Mouse (Mus musculus) midbrain, embryonic 14.5 days (tissue): ENCODE measurements around the gene Klk10. TPM values are rescaled to one million over a fixed set of nuclear protein-coding genes. Genes with fewer than 3 reads are reported as not detected.

ENCODE experiments used
- ATAC-seq: fragments of 200-750 bp; cut with Nextera tagmentation; 2 replicates; pipeline ENCODE4 v1.8.0; 2017; ENCODE audit warnings: moderate number of reproducible peaks, moderate library complexity; ENCODE audit not compliant: low FRiP score, low TSS enrichment
- DNase-seq: peaks from one replicate; pipeline ENCODE4 v3.0.0-alpha.2; 2015
- H3K27ac ChIP-seq: fragments of 300-500 bp; sonication (generic); replicated peaks from 2 replicates; pipeline ENCODE4 v1.5.1; 2014; ENCODE audit warnings: mild to moderate bottlenecking, low read depth, low read length, moderate library complexity
- H3K27me3 ChIP-seq: fragments of 300-500 bp; sonication (generic); 2 replicates; pipeline ENCODE4 v1.6.1; 2014; ENCODE audit warnings: low read length, control low read depth, mixed read lengths; ENCODE audit not compliant: control insufficient read depth, insufficient read depth
- H3K36me3 ChIP-seq: fragments of 300-500 bp; sonication (generic); 2 replicates; pipeline ENCODE4 v1.6.1; 2014; ENCODE audit warnings: low read length, control low read depth; ENCODE audit not compliant: control insufficient read depth, insufficient read depth
- H3K4me1 ChIP-seq: fragments of 300-500 bp; sonication (generic); 2 replicates; pipeline ENCODE4 v1.6.1; 2014; ENCODE audit warnings: mild to moderate bottlenecking, antibody characterized with exemption, low read length, control low read depth; ENCODE audit not compliant: control insufficient read depth, insufficient read depth
- H3K4me2 ChIP-seq: fragments of 300-500 bp; sonication (generic); 2 replicates; pipeline ENCODE4 v1.6.1; 2014; ENCODE audit warnings: mild to moderate bottlenecking, low read length, moderate library complexity
- H3K4me3 ChIP-seq: fragments of 300-500 bp; sonication (generic); replicated peaks from 2 replicates; pipeline ENCODE4 v1.5.1; 2014; ENCODE audit warnings: low read depth, low read length
- H3K9ac ChIP-seq: fragments of 300-500 bp; sonication (generic); replicated peaks from 2 replicates; pipeline ENCODE4 v1.6.1; 2014; ENCODE audit warnings: mild to moderate bottlenecking, low read length, moderate library complexity
- H3K9me3 ChIP-seq: fragments of 300-500 bp; sonication (generic); 2 replicates; pipeline ENCODE4 v1.6.1; 2016; ENCODE audit warnings: low read length, control low read depth, mixed read lengths; ENCODE audit not compliant: control insufficient read depth
- WGBS: fragments of 180-500 bp; shearing (Covaris S2); extraction: QIAGEN DNeasy Blood & Tissue Kit; methylation state at CpG from one replicate; pipeline ENCODE4 v1.1.7; 2014; 5-methylcytosine and 5-hydroxymethylcytosine counted together
- polyA plus RNA-seq: library from polyadenylated mRNA; unstranded; fragments of >200 nt; fragmentation: Nextera tagmentation; extraction: Ambion mirVana; gene quantifications from 2 replicates; pipeline ENCODE4 v1.2.1, GENCODE M21; 2014

Klk10 gene
- polyA plus RNA-seq, 1 experiment from 2014 or later, result not detected

GRCm38 (mm10) chr7:43774364-43774763 is 6.5 kb upstream of the Klk10 start, which contains the start of gene Klk11:
Gene Klk11, plus strand, starts transcription at chr7:43774604.
- no peaks in the 10 kb centered on the region for H3K27me3 ChIP-seq
- no peaks in the 10 kb centered on the region for H3K4me1 ChIP-seq
- no peak within 1 kb of the TSS for H3K4me2 ChIP-seq
- H3K4me3 ChIP-seq, result no peak within 1 kb of the TSS
- no peak for ATAC-seq
- no peaks in the 10 kb centered on the region for H3K36me3 ChIP-seq
- no peak for DNase-seq
- no peaks in the 10 kb centered on the region for H3K9me3 ChIP-seq
- 94% methylated on average over 5 of the region's 5 CpGs for WGBS
- H3K9ac ChIP-seq, result no peak within 1 kb of the TSS
- H3K27ac ChIP-seq, result no peak within 1 kb of the TSS

DNA sequence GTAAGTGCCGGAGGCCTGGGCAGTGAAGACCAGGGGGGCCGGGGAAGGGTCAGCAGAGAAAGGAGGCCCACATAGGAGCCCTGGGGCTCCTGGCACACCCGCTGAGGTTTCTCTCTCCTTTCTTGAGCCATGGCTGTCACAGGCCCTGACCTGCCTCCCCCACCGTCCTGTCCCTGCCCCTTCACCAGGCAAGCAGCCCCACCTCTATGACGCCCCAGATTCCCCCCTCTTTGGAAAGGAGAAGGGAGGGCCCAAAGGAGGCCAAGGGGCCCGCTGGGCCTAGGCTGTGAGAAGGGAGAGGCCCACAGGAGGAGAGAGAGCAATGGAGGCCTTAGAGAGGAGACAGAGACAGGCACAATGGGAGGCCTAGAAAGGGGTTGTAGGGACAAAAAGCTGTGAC is 6.0 kb upstream of the Klk10 start:
- Histone ChIP-seq H3K9ac (no peak overlapping the region), H3K36me3 (no peaks in the 10 kb centered on the region), H3K4me3 (no peak overlapping the region), H3K9me3 (no peaks in the 10 kb centered on the region), H3K27ac (no peak overlapping the region), H3K27me3 (no peaks in the 10 kb centered on the region), H3K4me1 (no peaks in the 10 kb centered on the region), H3K4me2 (no peak overlapping the region)
- 0 out of 2 replicates have a peak, but pooled peaks have one; percentile 28 for ATAC-seq
- no peak for DNase-seq
- 38% methylated on average over 6 of the region's 6 CpGs for WGBS

DNA sequence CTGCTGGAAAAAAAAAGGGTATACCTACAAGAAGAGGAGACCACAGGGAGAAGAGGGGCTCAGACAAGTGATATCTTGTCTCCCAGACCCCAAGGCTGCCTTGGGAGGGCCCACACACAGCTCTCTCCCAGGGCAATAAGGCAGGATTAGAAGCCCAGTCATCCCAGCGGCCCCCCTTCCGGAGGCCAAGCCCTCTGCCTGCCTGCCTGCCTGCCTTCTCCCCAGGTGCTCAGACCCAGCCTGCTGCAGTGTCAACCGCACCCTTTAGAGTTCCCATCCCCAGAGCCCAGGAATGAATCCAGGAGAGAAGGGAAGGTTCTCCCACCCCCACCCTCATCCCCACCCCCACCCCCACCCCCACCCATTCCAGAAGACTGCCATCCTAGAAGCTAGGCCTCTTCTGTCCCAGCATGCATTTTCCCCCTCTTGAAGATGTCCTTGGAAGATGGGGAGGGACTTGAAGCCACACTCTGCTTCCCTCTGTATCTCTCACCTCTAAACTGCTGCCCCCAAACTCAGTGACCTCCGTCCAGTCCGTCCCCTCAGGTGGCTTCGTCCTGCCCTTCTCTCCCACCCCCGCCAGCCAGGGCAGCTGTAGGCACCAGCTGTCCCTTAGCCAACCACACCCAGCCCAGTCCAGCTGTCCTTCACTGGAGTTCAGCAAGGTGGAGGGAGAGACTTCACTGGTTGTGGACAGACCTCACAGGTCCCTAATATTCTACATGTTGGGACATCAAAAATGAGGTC is 5.4 kb upstream of the Klk10 start:
- H3K4me2 ChIP-seq, result no peak overlapping the region
- no peaks in the 10 kb centered on the region for H3K4me1 ChIP-seq
- no peak overlapping the region for H3K9ac ChIP-seq
- no peaks in the 10 kb centered on the region for H3K27me3 ChIP-seq
- H3K9me3 ChIP-seq, result no peaks in the 10 kb centered on the region
- DNase-seq, result no peak
- no peak overlapping the region for H3K4me3 ChIP-seq
- ATAC-seq, result no peak
- 55% methylated on average over 7 of the region's 7 CpGs for WGBS
- no peaks in the 10 kb centered on the region for H3K36me3 ChIP-seq
- no peak overlapping the region for H3K27ac ChIP-seq

GRCm38 (mm10) chr7:43776506-43776905 is 4.3 kb upstream of the Klk10 start:
- Histone ChIP-seq H3K9me3 (no peaks in the 10 kb centered on the region), H3K27me3 (no peaks in the 10 kb centered on the region), H3K4me1 (no peaks in the 10 kb centered on the region), H3K4me2 (no peak overlapping the region), H3K9ac (no peak overlapping the region), H3K4me3 (no peak overlapping the region), H3K27ac (no peak overlapping the region), H3K36me3 (no peaks in the 10 kb centered on the region)
- ATAC-seq (no peak), DNase-seq (no peak)
- WGBS, result 85% methylated on average over 5 of the region's 5 CpGs

GRCm38 (mm10) chr7:43777423-43777822 is 3.4 kb upstream of the Klk10 start:
- ATAC-seq, result no peak
- no peak overlapping the region for H3K4me3 ChIP-seq
- H3K9me3 ChIP-seq, result no peaks in the 10 kb centered on the region
- peaks cover under 1% of the 10 kb centered on the region; the same call in 1 of the 2 replicates for H3K4me1 ChIP-seq
- no peak overlapping the region for H3K9ac ChIP-seq
- DNase-seq, result no peak
- H3K27me3 ChIP-seq, result no peaks in the 10 kb centered on the region
- no peak overlapping the region for H3K4me2 ChIP-seq
- WGBS, result 89% methylated on average over 12 of the region's 12 CpGs
- H3K27ac ChIP-seq, result no peak overlapping the region
- H3K36me3 ChIP-seq, result no peaks in the 10 kb centered on the region

DNA sequence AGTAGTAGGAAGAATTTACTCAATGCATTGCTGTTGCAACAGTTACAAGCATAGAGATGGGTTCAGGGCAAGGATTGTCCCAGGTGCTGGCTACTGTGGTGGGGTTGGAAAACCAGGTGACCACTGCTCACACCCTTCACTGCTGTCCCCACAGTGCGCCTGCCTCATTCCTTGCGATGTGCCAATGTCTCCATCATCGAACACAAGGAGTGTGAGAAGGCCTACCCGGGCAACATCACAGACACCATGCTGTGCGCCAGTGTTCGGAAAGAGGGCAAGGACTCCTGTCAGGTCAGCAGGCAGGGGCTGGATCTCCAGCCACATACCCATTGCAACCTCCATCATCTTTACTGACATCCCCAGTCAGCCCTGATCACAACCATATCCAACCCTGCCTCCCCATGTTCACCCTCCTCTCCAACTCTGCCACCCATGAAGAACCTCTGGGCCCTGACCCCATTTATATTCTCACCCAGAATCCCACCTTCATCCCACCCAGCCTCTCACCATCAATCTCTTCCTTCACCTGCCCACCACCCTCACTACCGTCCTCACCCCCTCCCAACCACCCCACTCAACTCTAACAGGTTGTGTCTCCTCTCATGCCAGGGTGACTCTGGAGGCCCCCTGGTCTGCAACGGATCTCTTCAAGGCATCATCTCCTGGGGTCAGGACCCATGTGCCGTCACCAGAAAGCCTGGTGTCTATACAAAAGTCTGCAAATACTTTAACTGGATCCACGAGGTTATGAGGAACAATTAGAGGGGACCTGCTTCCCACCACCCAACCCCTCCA is 2.5 kb upstream of the Klk10 start:
- H3K4me2 ChIP-seq, result no peak overlapping the region
- no peaks in the 10 kb centered on the region for H3K9me3 ChIP-seq
- 0 out of 2 replicates have a peak, but pooled peaks cover 4% of the 10 kb centered on the region for H3K27me3 ChIP-seq
- H3K9ac ChIP-seq, result no peak overlapping the region
- no peak overlapping the region for H3K27ac ChIP-seq
- no peak for ATAC-seq
- no peak for DNase-seq
- no peak overlapping the region for H3K4me3 ChIP-seq
- WGBS, result 93% methylated on average over 10 of the region's 10 CpGs
- no peaks in the 10 kb centered on the region for H3K36me3 ChIP-seq
- H3K4me1 ChIP-seq, result peaks cover 3% of the 10 kb centered on the region; the same call in 1 of the 2 replicates

DNA sequence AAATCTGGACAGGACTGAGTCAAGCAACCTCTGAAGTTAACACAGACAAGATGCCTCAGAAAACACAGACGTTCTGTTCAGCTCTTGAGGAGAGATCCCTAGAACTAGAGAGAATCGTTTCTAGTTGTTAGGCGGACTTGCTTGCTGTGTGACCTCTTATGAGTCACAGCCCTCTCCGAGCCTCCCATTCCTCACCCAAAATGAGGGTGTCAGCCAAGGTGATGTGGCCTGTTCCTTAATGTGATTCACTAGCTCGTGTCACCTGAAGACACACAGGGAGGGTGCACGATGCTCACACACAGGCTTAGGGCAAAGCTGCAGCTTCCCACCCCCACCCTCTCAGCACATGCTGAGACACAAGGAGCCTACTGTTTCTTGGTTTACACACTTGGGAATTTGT is 594 bp upstream of the Klk10 start:
- Histone ChIP-seq H3K9me3 (no peaks in the 10 kb centered on the region), H3K9ac (no peak overlapping the region), H3K4me2 (no peak overlapping the region), H3K27me3 (0 out of 2 replicates have a peak, but pooled peaks cover 4% of the 10 kb centered on the region), H3K4me3 (no peak overlapping the region), H3K36me3 (no peaks in the 10 kb centered on the region), H3K27ac (no peak overlapping the region), H3K4me1 (peaks cover 3% of the 10 kb centered on the region; the same call in 1 of the 2 replicates)
- DNase-seq (no peak), ATAC-seq (no peak)
- 74% methylated on average over 6 of the region's 6 CpGs for WGBS

- ATAC-seq (no peak), DNase-seq (no peak)
- no peaks in the 10 kb centered on the region for H3K36me3 ChIP-seq
- no peaks in the 10 kb centered on the region for H3K9me3 ChIP-seq
- WGBS, result 92% methylated on average over 11 of the region's 11 CpGs
- no peak overlapping the region for H3K27ac ChIP-seq
- H3K9ac ChIP-seq, result no peak overlapping the region
- H3K4me2 ChIP-seq, result no peak overlapping the region
- no peak overlapping the region for H3K4me3 ChIP-seq
- 0 out of 2 replicates have a peak, but pooled peaks cover 4% of the 10 kb centered on the region for H3K27me3 ChIP-seq
- H3K4me1 ChIP-seq, result peaks cover 3% of the 10 kb centered on the region; the same call in 1 of the 2 replicates
Observed at GRCm38 (mm10) chr7:43781541-43781940, 706 bp downstream of the Klk10 start.
